Mouse (Mus musculus) fibroblast of lung, adult 2 months (primary cell): ENCODE data around the gene Tnfrsf9.
A peak's percentile ranks its signal among the peaks of the same experiment; 100 is the strongest.
"Not testable (repeated sequence)": the region's sequence is repeated elsewhere in the genome, so short reads cannot be mapped to it uniquely, and the experiment has no call there.

Experiments
- DNase-seq: peaks from one replicate; pipeline ENCODE4 v3.0.0-alpha.2; 2011; ENCODE audit warnings: low read depth

Gene Tnfrsf9

GRCm38 (mm10) chr4:150914290-150914733, at the start of gene Tnfrsf9, which contains the start of gene Park7:
Gene Tnfrsf9 (plus strand): TSS chr4:150914562.
Gene Park7 (minus strand): TSS chr4:150914437.
- DNase-seq = peak; percentile 92

DNA sequence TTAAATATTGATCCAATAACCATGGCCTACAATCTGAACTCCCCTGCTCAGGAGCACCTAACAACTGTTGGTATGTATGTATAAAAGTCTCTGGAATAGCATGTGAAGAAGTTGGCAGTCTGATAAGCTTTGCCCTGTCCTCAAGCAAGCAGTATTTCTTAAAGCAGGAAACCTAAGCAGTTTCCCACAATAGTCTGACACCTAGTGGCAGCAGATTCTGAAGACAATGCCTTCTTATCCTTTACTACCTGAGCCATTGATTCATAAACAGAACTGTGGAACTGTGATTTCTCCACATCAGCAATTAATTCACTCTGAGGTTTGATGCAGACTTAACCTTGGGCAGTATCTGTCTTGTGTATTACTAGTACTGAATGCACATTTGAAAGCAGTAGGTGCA, 49.0 kb upstream of the Tnfrsf9 start:
- DNase-seq = no peak

DNA sequence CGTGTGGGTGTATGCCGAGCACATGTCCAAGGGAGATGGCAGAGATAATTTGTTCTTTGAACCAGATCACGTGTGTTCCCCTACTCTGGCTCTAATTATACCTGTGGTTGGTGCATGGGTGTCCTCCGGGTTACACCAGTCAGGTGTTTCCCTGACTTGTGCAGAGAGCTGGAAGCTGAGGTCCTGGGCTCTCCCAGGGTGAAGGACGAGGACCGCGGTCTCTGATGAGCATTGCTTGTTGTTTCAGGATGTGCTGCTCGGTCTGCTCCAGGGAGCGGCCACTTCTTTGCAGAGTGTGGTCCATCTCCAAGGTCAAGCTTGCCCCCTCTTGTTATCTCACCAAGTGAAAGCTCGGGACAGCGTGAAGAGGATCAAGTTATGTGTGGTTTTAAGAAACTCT, 48.3 kb upstream of the Tnfrsf9 start:
- no peak for DNase-seq

- no peak for DNase-seq
These were observed 47.9 kb upstream of the Tnfrsf9 start for GRCm38 (mm10) chr4:150866494-150866893.

- no peak for DNase-seq
These were observed 46.2 kb upstream of the Tnfrsf9 start for GRCm38 (mm10) chr4:150868161-150868560.

DNA sequence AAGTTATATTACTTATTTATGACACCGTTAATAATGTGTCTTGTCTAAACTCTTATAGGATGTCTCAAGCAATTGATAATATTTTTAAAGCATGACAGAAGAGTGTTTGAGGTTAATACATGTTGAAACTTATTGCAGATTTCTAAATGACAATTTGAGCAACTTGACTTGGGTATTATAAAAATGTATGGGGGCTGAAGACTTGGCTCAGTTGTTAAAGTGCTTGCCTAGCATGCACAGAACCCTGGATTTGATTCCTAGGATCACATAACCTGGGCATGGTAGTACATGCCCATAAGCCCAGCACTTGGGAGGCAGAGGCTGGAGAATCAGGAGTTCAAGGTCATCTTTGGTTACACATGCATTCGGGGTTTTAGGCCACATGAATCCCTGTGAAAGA, 45.5 kb upstream of the Tnfrsf9 start:
- DNase-seq = no peak

DNA sequence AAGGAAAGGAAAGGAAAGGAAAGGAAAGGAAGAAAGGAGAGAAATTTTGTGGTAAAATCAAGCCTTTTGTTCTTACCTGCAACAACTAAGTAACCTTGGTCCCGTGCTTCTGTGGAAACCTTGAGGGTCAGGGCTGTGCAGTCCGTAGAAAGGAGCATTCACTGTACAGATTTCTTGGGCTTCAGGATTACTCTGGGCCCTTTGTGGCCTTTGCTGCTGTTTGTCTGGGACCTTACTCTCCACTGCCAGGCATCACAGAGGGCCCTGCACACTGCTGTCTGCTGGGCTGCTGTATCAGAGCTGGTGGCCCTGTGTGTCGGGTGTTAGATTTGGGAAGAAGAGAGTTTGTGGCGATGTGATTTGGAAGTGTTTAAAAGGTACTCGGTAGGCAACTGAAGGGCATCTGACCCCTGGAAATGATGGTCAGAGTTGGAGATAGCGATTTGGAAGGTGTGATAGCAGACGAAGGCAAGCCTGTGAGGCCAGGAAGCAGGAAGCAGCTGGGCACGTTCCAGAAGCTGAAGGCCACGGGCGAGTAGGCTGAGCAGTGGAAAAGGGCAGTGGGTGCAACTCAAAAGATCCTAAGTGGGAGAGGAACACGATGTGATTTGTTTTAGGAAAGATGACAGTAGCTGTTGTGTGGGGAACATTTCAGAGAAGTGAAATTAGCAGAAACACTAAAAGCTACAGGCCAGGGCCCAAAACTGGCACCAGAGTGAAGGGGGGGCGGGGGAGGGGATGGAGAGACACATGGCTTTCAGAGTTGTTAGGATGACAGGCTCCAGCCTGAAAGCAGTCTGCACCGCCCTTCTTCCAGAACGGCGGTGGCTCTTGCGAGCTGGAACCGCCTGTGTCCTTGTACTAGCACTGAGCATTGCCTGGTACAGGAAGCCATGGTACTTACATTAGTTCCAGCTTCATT, 44.8 kb upstream of the Tnfrsf9 start:
- DNase-seq = no peak

DNA sequence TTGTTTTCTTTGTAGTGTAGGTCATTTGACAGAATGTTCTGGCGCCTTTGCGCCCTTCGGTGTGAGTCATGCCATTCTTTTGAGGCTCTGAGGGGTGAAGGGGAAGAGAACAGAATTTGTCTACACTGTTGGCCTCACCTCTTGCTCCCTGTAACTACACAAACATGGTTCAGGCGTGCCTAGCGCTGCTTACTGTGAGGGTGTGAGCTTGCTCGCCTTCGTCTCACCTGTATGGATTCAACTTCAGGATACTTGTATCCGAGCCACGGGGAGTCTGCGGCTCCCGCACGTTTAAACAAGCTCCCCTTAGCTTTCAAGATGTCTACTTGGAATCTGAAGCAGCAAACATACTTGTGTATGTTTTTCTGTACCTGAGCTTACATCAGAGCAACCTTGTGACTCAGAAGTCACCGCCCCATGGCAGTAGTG, 43.4 kb upstream of the Tnfrsf9 start:
- no peak for DNase-seq

DNA sequence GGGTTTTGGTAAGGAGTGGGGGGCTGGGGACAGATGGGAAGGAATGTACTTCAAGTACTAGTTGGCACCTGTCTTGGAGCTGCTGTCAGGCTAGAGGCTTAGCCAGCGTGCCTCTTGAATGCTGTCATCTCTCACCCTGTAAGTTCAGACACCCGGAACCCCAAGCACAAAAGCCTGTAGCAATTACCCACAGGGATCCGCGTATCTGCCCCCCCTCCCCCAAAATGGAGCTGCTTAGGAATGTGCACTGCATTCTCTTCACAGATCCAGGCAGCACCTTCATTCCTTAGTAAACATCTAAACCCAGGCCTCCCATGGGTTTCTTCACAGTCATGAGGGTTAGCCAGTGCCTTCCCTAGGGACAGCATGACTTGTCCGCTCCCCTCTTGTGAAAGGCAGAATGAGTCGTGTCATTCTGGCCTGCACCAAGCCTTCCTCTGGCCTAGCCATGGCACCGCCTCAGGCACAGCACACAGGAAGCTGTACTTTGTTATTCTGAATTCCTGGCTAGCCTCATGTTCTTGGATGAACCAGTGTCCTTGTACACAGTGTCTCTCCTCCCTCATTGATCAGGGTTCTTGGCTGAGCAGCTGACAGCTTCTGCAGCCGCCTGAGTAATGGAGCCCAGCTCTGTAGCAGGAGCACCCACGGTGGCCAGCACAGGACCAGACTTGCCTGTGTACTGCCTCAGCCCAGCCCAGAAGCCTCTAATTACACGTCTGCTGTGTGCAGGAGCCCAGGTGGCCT, 42.8 kb upstream of the Tnfrsf9 start:
- DNase-seq = no peak

DNA sequence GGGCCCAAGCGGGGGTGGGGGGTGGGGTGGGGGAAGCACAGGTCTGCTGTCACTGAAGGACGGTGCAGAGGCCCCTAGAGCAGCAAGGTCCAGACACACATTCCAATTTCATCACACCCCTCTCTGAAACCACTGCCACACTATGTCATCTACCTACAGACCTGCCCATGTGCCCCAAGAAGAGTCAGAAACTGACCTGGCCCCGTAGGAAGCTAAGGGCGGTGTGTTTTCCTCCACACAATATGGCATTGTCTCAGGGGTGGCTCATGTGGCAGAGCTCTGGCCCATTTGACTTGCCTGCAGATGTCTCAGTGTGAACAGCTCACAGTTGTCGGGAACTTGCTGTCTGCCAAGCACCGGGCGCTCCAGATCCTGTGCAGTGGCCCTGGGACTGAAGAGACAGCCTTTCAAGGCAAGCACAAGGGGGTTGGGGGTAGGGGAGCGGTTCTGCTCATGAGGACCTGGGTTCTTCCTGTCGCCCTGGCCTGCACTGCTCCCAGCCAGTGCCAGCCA, 42.2 kb upstream of the Tnfrsf9 start:
- DNase-seq = no peak

DNA sequence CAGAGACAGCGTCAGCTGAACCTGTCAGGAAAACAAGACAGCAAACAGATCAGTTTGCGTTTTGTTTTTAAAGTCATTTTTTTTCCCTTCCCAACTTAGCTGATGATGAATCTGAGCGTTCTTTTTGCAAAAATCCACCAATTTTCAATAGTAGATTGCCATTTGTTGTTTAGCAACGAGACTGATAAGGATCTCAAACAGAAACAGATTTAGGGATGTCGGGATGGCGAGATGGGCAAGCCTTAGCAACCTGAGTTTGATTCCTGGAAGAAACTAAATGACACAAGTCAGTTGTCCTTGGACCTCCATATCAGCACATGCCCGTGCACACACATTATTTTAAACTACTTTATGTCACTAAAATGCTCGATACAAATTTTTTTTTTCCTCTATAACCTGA, 41.7 kb upstream of the Tnfrsf9 start:
- DNase-seq = no peak

GRCm38 (mm10) chr4:150874416-150874815, 39.9 kb upstream of the Tnfrsf9 start:
- not testable (repeated sequence) for DNase-seq

DNA sequence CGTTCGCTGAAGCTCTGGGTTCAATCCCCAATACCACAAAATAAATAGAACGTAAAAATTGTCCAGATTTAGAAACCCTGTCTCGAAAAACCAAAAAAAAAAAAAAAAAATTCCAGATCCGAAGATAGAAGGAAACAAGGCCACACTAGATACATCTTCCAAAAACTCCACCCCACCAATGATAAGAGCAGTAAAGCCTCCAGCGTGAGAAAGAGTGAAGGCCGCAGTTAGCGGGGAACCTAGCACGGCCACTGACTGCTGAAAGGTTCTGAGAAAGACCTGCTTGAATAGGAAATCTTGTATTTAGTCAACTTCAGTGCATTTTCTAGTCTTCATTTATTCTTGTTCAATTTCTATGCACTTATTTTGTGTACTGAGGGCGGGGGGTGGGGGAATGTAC, 39.0 kb upstream of the Tnfrsf9 start:
- no peak for DNase-seq

GRCm38 (mm10) chr4:150879631-150880030, 34.7 kb upstream of the Tnfrsf9 start:
- DNase-seq = no peak

DNA sequence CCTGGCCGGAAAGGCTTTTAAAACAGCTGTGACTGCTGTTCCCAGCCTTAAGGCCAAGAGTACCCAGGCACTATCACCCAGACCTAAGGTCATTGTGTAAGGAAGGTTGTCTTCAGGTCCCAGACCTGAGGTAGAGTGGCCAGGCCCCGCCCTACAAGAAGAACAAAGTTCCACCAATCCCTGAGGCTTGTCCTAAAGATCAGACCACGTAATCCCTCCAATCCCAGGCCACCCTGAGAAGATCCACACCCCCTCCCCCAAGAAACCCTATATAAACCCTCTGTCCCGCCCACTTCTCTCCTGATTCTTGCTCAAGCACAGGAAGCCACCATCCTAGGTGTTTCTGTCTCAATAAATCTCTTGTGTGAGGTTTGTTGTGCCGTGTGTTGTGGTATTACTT, 34.0 kb upstream of the Tnfrsf9 start:
- DNase-seq = no peak

DNA sequence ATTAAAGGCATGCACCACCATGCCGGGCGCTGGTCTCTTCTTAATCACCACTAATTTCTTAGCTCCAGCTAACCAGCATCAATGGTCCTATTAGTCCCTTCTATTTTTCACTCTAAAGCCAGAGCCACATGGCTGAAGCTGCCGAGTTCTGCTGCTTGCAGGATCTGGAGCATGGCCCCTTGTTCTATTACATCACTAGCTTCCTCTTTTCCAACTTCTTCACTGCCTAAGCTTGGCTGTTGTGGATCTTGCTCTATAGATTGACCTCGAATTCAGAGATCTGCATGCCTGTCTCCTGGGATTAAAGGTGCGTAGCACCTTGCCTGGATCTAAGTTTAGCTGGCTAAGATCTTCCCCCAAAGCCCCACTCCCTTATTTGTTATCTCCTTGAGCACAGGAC, 31.7 kb upstream of the Tnfrsf9 start:
- no peak for DNase-seq

DNA sequence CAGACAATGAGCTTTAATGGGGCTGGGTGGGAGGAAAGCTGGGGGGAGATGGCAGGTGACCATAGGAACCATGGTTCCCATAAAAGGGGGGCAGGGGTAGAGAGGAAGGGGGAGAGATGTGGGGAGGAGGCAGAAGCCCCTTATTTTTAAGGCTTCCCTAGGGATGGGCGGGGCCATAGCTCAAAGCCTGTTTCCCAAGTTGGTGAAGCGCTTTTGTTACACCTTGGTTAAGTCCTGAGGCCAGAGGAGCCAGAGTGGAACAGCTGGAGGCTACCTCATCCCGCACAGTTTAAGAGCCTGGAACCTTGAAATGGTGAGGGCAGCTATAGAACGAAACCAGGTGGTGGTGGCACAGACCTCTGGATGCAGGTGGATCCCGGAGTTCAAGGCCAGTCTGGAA, 26.5 kb upstream of the Tnfrsf9 start:
- no peak for DNase-seq

- no peak for DNase-seq
These were observed 25.9 kb upstream of the Tnfrsf9 start for GRCm38 (mm10) chr4:150888492-150888891.

GRCm38 (mm10) chr4:150889273-150889954, 24.9 kb upstream of the Tnfrsf9 start:
- no peak for DNase-seq

DNA sequence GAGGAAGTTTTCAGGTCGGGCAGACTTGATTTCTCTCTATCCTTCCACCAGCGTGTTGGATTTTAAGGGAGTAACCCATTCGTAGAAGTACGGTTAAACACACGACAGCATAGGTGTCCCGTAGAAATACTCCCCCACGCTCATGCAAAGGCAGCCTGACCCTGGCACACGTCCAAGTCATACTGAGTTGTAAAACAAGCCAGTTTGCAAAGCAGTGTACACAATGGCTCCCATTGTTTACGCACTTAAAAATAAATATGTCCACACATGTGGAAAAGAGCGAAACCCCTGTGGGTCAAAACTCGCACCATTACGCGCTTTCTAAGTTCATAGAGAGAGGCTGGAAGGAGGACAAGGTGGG, 24.4 kb upstream of the Tnfrsf9 start:
- no peak for DNase-seq

GRCm38 (mm10) chr4:150891308-150891707, 23.1 kb upstream of the Tnfrsf9 start:
- DNase-seq = no peak
